Mouse (Mus musculus) heart, postnatal 4 days (tissue): Measurements from ENCODE around the gene Tef. TPM values are rescaled to one million over a fixed set of nuclear protein-coding genes. Genes with fewer than 3 reads are reported as not detected.

ENCODE experiments used
- DNase-seq: peaks from one replicate; pipeline ENCODE4 v3.0.0; 2021
- total RNA-seq, 2 experiments: library from RNA; stranded (reverse); gene quantifications; 2 replicates each; pipeline ENCODE4 v1.2.3; 2021

Gene Tef
- total RNA-seq, 2 experiments from 2014 or later = 38.5 to 40.5 TPM

DNA sequence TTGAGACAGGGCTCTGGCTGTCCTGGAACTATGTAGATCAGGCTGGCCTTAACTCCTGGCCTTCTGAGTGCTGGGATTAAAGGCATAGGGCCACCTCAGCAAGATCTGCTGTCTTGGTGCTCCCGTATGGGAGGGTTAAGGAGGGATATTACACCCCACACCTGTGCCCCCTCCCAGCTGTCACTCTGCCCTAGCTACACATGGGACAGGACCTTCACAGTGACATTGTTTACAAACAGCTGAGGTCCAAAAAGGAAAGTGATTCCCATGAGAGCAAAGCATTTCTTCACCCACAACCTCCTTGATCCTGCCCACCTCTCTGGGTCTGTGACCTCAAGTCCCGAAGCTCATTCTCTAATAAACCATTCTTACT lies 27.0 kb downstream of the Tef start:
- DNase-seq = no peak

DNA sequence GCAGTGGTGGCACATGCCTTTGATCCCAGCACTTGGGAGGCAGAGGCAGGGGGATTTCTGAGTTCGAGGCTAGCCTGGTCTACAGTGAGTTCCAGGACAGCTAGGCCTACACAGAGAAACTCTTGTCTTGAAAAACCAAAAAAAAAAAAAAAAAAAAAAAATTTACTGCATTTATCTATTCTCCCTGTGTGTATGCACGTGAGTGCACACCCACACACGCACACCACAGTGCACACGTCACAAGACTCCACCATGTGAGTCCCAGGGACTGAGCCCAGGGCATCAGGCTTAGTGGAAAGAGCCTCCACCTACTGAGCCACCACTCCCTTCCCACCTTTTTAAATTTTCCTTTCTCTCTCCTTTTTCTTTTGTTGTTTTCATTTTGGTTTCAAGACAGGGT lies 28.3 kb downstream of the Tef start:
- no peak for DNase-seq

DNA sequence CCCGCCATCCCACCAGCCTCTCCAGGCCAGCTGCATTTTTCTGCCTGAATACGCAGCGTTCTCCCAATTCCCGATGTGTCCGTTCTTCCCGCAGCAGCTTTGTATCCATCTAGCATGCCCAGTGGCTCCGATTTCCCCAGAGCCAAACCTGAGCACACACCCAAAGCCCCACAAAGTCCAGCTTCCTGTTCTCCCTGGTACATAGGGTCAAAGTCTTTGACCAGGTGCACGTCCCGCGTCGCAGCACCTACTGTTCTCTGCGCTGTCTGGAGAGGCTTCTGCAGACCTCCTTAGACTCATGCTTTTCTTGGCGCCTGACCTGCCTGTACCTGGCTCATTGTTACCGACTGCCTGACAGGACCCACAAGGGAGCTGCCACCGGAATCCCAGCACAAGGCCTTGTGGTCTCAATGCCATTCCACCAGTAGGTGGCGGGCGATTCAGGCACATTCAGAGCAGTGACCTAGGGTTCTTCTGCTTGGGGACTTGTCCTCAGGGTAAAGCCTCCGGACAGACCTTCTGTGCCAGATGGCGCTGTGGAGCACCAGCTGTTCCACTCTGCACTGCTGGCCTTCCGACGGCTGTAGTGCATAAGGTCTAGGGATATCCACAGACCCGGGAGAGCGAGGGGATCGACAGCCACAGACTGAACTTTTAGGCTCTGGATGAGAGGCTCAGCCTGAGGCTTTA lies 29.1 kb downstream of the Tef start:
- peak; percentile 96 for DNase-seq

DNA sequence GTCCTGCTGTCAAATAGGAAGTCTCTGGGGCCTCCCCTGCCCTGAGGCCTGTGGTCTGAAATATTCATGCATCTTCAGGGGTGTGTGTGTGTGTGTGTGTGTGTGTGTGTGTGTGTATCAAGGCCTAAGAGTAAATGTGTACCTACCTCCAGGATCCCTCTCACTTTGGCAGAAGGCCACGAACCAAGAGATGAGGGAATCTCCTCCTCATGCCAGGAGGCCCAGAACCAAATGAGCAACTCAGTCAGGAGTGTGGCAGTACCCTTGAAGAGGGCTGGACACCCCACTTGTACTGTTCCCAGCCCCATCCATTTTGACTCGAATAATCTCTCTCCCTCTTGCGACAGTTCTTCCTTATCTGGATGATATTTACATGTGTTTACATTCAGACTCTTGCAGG lies 30.0 kb downstream of the Tef start:
- peak; percentile 17 for DNase-seq

DNA sequence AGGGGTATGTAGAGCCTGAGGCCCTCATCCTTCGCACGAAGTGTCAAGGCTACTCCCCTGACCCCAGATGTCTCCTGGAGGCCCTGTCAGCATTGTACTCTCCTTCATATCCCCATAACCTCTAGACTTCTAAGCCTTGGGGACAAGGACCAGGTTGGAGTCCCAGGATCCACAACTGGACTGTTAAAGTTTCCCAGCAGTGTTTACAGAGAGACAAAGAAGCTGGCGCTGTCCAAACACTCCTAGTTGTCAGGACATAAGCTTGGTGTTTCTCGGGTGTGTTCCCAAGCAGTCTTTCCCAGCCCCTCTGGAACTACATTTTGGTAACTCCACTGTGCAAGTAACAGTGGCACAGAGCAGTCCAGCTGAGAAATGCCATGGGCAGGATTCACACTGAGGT lies 31.3 kb downstream of the Tef start:
- no peak for DNase-seq

DNA sequence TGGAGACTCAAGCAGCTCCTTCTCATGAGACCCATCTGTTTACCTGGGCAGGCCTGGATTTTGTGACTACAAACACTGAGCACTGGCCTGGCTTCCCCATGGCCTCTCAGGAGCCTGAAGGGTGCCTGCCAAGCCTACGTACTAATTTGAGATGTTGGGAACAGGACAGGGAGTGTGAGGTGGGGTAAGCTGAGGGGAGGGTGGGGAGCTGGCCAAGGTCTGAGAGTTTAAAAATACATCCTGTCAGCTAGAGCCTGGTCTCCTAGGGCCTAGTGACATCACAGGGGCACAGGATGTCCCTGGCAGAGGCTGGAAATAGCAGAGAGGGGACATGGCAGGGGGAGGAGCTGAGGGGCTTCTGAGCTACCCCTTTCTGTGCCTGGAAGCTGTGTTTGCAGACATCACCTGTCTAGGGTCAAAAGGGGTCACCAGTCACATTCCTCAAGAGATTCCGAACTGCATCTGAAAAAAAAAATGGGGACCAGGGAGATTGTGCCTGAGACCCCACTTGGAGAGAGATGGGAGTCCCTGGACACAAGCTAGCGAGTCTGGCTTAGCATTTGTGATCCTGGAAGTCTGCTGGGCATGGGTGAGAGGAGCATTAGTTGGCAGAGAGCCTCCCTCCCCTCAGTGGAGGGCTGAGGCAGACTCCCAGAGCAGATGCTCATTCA lies 32.1 kb downstream of the Tef start:
- peak; percentile 72 for DNase-seq

DNA sequence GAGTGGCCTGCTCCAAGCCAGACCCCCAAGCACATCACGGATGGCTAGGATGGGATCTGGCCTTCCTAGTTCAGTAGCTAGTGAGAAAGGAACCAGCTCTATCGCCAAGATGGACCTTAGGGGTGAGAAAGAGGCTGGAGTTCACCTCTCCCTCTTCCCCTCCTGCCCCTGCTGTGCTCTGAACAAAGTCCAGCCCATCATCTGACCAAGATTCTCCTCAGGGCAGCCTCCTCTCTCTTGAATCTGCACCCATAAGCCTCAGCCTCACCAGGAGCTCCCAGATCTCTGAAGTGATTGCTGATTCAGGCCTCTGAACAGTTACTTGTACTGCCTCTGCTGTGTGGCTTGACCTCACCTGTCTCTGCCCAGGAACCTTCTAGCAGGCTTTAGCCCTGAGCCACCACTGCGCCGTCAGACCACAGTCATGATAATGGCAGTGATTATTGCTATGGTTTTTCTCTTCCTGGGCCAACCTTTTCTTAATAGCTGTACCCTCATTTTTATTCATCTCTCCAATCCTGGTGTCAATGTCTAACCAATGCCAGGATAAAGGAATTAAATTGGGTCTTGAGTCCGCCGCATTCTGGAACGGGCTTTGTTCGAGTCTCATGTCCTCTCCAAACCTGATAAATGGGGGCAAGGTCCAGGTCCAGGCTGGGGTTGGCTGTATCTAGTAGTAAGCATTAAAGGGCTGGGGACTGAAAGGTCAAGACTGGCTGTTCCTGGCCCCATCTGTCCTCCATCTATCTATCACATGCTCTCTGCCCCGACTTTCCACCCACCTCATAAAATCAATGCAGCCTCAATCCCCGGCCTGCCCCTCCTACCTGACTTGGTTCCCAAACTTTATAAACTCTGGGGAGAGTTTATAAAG lies 33.0 kb downstream of the Tef start:
- DNase-seq = peak; percentile 10

DNA sequence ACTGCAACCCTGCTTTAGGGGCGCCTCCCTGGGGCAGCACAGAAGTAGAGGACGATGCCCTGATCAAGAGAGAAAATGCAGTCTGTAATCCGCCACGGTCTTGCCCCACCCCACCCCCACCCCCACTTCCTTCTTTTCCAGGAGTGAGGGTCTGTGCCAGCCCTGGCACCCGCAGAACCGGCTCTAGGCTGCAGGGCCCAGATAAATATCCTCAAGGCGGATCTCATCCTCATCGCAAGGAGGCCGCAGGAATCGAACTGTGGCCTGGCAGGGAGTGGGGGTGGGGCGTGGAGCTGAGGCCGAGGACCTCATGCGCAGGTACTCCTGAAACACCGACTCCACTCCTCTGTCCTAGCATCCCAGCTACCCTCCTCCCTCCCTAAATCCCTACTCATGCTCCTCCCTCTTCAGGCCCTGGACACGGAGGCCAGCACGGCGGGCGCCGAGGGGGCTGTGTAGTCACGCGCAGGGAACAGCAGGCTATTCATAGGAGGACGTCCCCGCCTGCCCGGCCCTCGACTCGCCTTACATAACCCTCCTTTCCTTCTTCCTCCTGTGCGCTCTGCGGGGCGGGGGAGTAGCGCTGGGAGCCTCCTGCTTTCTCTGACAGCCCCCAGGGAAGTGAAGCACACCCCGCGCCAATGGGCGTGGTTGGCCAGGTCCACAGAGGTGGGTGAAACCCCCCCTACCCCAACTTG lies 34.1 kb downstream of the Tef start:
- DNase-seq = peak; percentile 93

DNA sequence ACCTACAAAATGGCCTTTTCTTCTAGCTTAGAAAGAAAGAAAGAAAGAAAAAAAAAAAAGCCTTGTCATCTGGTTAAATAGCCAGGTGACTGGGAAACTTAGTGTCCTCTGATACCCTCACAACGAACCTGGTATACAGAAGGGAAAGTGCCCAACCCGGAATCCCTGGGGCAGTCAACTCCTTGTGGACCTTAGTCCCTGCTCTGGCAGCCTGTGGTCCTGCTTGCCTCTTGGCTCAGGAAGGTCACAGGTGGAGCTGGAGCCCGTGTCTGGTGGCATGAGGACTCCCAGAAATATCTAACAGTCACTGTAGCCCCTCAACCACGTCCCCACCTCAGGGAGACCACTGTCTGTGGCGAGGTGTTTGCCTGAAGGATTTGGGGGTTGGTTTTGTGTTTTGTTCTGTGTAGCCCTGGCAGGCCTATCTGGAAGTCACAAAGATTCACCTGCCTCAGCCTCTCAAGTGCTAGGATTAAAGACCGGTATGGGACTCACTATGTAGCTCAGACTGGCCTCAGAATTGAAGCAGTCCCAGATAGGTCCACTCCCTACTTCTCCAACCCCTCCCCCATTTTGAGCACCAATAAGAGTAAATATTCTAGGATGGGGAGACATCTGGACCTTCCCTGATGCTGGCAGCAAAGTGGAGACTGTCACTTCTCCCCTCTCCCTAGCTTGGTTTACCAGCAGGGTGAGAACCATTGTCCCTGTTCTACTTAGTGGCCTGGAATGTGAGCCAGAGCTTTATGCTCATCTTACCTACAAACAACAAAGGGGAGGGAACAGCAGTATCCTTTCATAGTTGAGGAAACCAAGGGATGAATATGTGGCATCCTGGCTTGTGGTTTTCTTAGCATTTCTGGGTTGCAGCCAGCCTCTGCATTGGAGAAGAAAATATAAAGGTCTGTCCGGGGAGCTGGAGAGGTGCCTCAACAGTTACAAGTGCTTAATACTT lies 35.0 kb downstream of the Tef start:
- DNase-seq = peak; percentile 12

DNA sequence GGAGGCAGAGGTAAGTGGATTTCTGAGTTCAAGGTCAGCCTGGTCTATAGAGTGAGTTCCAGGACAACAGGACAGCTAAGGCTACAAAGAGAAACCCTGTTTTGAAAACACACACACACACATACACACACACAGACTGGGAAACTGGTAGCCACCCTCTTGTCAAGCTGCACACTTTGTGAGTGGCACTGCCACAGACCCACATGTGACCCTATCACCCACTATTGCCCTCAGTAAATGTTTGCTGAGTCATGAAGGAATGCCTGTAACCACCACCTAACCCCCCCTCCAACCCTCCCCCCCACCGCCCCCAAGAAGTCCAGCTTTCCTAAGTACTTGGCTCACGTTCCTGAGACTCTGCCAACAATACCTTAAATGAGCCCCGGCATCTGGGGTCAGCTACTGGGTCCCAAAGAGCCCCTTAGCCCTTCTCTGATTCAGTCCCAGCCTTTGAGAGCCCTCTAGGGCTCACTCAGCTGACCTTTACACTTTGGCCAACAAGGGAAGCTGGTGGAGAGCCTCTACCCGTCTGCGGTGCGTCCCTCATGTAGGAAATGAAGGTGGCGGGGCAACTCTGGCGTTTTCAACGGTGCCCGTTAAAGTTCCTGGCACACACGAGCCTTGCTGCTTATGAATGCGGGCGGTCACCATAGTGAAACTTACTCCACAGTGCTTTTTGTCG lies 36.5 kb downstream of the Tef start:
- peak; percentile 53 for DNase-seq

DNA sequence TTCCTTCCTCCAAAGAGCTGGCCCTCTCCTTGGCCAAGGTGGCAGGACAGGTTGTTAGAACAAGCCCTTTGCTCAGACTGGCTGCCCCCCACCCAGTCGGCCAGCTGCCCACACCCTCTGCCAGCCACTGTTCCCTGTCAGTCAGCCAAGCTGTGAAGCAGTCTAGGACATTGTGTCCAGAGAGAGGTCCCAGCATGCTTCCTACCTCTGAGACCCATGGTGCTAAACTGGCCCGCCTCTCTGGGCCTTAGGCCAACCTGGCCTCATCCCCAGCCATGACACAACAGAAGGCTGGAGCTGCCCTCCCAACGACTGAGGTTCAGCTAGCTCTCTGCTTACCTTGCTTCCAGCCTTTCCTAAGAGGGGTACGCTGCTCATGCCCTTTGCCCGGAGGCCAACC lies 37.4 kb downstream of the Tef start:
- peak; percentile 92 for DNase-seq

DNA sequence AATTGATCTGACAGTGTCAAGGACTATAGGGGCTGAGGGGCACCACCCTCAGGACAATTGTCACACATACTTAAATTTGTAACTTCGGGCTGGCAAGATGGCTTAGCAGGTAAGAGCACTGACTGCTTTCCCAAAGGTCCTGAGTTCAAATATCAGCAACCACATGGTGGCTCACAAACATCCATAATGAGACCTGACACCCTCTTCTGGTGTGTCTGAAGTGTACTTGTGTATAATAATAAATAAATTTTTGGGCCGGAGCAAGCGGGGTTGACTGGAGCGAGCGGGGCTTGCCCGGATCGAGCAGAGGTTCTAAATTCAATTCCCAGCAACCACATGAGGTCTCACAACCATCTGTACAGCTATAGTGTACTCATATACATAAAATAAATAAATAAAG lies 38.1 kb downstream of the Tef start:
- DNase-seq = no peak

DNA sequence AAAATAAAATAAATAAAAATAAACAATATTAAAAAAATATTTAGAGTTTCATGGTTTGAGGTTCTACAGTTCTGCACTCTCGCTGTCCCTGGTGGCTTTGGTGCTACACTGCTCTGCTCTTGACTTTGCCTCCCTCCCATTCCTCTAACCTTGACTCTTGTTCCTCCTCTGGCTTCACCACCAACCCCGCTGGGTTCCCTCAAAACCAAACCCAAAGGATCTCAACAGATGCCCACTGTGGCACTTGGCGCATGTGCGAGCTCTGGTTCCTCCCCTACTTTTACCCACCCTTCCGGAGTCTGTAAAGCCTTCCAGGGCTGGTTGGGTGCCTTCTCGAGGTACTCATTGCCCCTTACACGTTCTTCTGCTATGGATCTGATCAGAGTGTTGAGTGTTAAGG lies 40.1 kb downstream of the Tef start:
- DNase-seq = no peak

DNA sequence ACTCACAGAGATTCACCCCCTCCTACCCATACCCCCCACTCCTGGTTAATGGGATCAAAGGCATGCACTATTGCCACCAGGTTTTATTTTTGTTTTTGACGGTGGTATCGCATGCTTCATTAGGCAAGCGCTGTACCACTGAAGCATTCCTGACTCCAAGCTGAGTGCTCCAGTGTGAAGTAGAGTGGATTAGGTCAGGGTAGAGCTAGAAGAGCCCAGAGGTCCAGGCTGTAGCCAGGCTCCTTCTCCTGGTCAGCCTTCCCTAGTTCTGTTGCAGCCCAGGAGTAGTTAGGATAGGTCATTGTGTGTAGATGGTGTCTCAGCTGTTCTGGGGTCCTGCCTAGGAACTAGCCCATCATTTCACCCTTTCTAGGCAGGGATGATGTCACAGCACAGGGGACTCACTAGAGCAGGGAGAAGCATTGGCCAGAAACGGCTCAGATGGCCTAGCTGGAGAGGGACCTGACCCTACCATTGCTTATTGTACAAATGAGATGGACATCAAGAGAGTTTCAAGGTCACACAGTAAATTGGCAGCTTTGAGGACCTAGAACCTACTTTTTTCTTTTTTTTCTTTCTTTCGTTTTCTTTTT lies 42.9 kb downstream of the Tef start:
- DNase-seq = no peak

DNA sequence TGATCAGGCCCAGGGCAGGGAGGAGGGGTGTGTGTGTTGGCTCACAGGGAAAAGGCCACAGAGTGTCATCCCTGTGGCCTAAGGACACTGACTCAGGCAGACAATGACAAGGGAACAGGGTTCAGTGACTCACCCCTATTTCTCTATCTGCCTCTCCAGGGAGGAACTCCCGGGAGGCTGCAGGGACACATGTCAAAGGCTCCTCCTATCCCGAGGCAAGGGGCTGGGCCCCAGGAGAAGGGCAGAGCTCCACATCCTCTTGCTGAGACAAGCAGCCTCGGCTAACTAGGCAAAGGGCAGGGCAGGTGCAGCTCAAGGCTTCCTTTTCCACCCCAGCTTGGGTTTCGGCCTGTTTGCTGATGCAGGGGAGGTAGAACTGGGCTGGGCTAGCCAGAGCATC lies 43.5 kb downstream of the Tef start:
- peak; percentile 59 for DNase-seq

DNA sequence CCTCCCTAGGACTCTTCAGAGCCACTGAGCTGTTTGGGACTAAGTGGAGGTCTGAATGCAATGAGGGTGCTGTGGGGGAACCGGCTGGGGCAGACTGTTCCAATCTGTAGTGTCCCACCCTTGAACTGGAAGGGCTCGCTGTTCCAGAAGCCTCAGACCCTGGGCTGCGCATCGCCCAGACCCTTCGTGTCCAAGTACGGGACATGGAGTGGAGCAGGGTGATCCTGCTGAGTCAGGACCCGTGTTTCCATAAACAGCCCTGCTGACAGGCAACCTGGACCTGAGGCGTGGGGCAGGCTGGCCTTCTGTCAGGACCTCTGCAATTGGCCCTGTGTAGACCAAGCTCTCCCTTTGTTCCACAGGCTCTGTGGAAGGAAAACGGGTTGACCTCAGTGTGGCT lies 44.5 kb downstream of the Tef start:
- no peak for DNase-seq

DNA sequence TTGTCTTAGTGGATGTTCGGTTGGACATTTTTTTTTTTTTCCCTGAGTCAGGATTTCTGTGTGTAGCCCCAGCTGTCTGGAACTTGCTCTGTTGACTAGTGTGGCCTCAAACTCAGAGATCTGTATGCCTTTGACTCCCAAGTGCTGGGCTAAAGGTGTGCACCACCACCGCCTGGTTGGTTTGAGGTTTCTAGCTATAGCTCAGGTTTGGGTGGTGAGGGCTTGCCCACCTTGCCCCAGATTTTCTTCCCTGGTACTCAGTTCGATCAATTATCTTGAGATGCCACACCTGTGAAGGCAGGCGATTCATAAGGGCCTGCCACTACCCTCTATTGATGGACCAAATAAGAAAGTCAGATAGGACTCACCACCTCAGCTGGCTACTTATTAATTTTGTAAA lies 44.9 kb downstream of the Tef start:
- no peak for DNase-seq

DNA sequence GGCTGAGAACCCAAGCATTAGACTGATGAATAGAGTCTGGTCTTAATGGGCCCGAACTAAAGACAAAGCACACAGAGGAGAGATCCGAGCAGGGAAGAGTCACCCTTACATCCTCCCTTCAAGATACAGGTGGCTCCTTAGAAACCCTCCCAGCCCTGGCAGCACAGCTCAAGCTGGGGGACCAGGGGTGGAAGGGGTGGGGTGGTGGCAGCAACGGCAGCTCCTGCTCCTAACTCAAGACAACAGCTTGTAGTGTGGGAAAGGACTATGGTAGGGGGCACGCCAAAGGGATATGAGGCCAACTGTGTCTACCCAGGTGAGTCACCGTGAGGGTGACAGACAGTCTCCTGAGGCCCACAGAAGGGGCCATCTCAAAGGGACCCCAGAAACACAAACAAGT lies 45.6 kb downstream of the Tef start:
- DNase-seq = no peak

DNA sequence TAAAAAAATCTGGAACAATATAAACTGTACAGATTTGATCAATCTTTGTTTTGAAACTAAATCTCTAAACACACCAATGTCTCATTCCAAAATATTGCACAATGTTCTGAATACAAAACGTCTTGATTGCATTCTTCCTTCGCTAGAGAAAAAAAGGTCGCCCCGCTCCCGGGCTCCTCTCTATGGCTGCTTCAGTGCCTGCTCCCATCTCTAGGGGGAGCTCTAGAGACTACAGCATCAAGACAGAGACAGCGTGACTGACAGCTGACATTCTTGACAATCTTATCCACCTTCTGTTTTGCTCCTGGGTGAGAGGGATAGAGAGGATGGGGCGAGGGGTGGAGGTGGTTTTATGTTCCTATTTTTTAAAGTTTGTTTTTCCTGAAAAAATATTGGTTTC lies 46.1 kb downstream of the Tef start:
- peak; percentile 72 for DNase-seq

DNA sequence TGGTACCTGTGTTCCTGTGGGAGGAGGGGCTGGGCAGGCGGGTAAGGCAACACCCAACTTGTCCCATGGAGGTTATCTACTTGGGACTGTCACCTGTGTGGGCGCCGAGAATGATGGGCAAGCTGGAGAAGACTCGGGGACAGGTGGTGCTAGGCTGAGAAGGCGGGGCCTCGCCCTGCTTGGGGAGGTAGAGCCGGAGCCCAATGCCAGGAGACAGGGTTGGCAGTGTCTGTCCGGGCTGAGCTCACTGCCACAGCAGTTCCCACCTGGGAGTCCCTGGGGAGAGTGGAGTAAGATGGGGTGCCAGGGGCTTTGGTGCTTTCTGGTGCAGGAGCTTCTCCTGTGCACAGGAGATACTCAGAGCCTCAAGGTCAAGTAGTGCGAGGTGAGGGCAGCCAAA lies 46.9 kb downstream of the Tef start:
- DNase-seq = no peak

DNA sequence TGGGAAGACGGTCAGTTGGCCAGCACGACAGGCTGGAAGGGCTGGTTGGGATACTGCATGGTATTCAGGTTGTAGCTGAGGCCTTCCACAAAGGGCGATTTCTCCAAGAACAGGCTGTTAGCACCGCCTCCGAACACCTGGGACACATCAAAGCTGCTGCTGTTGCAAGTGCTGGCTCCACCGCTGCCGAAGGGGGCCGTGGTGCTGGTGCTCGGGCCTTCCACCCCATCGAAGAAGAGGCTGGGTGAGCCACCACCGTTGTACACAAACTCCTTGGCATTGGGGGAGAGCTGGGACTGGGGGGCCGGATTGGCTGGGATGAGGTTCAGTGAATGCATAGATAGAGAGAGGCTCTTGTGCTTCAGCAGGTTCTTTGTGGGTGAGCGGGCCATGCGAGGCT lies 48.5 kb downstream of the Tef start:
- no peak for DNase-seq
